Mouse (Mus musculus) forebrain, embryonic 12.5 days (tissue): ENCODE data around the gene Evc2. TPM values are rescaled to one million over a fixed set of nuclear protein-coding genes. Genes with fewer than 3 reads are reported as not detected.

ENCODE experiments used
- ATAC-seq: fragments of 200-750 bp; cut with Nextera tagmentation; 2 replicates; pipeline ENCODE4 v1.8.0; 2017; ENCODE audit warnings: moderate TSS enrichment; ENCODE audit not compliant: low FRiP score
- H3K27ac ChIP-seq: fragments of 300-500 bp; sonication (generic); 2 replicates; pipeline ENCODE4 v1.5.1; 2016; ENCODE audit warnings: mild to moderate bottlenecking
- H3K27me3 ChIP-seq: fragments of 300-500 bp; sonication (generic); 2 replicates; pipeline ENCODE4 v1.6.1; 2016; ENCODE audit warnings: mild to moderate bottlenecking
- H3K36me3 ChIP-seq: fragments of 300-500 bp; sonication (generic); replicated peaks from 2 replicates; pipeline ENCODE4 v1.6.1; 2016; ENCODE audit warnings: mild to moderate bottlenecking
- H3K4me1 ChIP-seq: fragments of 300-500 bp; sonication (generic); 2 replicates; pipeline ENCODE4 v1.6.1; 2016
- H3K4me2 ChIP-seq: fragments of 300-500 bp; sonication (generic); 2 replicates; pipeline ENCODE4 v1.6.1; 2016; ENCODE audit warnings: mild to moderate bottlenecking, moderate library complexity
- H3K4me3 ChIP-seq: fragments of 300-500 bp; sonication (generic); replicated peaks from 2 replicates; pipeline ENCODE4 v1.5.1; 2016; ENCODE audit warnings: mild to moderate bottlenecking
- H3K9ac ChIP-seq: fragments of 300-500 bp; sonication (generic); 2 replicates; pipeline ENCODE4 v1.6.1; 2016; ENCODE audit warnings: mild to moderate bottlenecking
- H3K9me3 ChIP-seq: fragments of 300-500 bp; sonication (generic); 2 replicates; pipeline ENCODE4 v1.6.1; 2016
- WGBS: fragments of 180-500 bp; shearing (Covaris S2); methylation state at CpG from one replicate; pipeline ENCODE4 v1.1.7; 2016; 5-methylcytosine and 5-hydroxymethylcytosine counted together
- polyA plus RNA-seq: library from polyadenylated mRNA; unstranded; fragments of >200 nt; fragmentation: Nextera tagmentation; extraction: Ambion mirVana; gene quantifications from 2 replicates; pipeline ENCODE4 v1.2.1, GENCODE M21; 2016

Gene Evc2
- polyA plus RNA-seq, 1 experiment from 2014 or later: 15.4 TPM

DNA sequence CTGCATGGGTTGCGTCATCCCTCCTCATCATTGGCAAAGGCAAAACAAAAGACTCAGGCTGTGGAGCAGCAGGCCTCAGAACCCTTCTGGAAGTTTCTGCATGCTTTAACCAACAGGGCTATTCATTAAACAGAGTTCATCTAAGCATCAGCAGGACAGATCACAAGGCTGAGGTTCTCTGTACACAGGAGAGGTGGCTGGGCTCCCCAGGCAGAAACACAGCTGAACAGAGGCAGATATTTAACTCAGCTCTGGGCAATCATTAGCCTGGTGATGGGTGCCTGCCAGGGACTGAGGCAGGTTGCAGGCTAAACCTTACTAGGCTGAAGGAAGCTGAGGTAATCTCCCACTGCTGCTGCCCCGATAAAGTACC lies 7.2 kb upstream of the Evc2 start:
- Histone ChIP-seq H3K9ac (no peak overlapping the region), H3K4me1 (peaks cover 15% of the 10 kb centered on the region), H3K27ac (no peak overlapping the region), H3K36me3 (peaks cover 48% of the 10 kb centered on the region), H3K4me2 (no peak overlapping the region), H3K9me3 (no peaks in the 10 kb centered on the region), H3K4me3 (no peak overlapping the region), H3K27me3 (0 out of 2 replicates have a peak, but pooled peaks cover 4% of the 10 kb centered on the region)
- 91% methylated on average over 2 of the region's 2 CpGs for WGBS
- ATAC-seq: no peak

DNA sequence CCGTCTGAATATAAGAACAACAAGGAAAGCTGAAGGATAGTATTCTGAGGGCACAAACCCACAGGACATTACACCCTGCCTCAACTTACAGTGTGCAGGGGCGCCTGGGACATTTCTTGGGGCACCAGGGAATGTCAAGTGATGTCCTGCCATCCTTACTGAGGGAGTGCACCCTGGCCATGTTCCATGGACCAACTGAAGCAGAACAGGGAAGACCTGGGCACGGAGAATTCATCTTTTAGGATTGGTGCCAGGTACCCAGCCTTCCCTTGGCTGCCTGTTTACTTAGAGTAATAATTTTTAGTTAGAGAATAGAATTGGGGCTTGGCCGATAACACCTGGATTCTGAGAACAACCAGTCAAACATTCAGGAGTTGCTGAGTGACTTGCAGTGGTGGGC lies 6.2 kb upstream of the Evc2 start:
- H3K27me3 ChIP-seq: 0 out of 2 replicates have a peak, but pooled peaks cover 4% of the 10 kb centered on the region
- no peak overlapping the region for H3K4me2 ChIP-seq
- H3K9me3 ChIP-seq: no peaks in the 10 kb centered on the region
- peaks cover 24% of the 10 kb centered on the region for H3K4me1 ChIP-seq
- H3K4me3 ChIP-seq: no peak overlapping the region
- ATAC-seq: no peak
- no peak overlapping the region for H3K27ac ChIP-seq
- H3K36me3 ChIP-seq: peaks cover 39% of the 10 kb centered on the region
- WGBS: 77% methylated on average over 4 of the region's 4 CpGs
- H3K9ac ChIP-seq: no peak overlapping the region

DNA sequence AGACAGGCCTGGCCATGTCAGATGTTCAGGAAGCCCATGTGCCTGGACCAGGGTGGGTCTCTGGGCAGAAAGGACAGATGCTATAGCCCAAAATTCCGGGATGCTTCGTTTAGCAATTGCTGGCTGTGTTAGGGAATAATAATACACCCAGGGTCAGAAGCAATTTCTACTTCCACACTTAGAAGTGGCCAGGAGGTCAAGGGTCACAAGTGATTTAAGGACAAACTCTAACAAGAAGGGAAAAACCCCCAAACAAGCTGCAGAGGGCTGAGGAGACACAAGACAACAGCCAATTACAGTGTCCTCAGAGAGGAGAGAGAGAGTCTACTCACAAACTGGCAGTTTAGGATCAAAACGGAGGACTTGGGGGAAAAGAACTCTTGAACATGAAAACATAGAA lies 3.2 kb upstream of the Evc2 start:
- Histone ChIP-seq H3K4me2 (0 out of 2 replicates have a peak overlapping the region, but pooled peaks have one; percentile 87), H3K36me3 (peaks cover 21% of the 10 kb centered on the region), H3K4me1 (peaks cover 48% of the 10 kb centered on the region), H3K27ac (no peak overlapping the region), H3K9me3 (no peaks in the 10 kb centered on the region), H3K27me3 (peaks cover 13% of the 10 kb centered on the region), H3K4me3 (no peak overlapping the region), H3K9ac (no peak overlapping the region)
- 61% methylated on average over 3 of the region's 3 CpGs for WGBS
- ATAC-seq: no peak

DNA sequence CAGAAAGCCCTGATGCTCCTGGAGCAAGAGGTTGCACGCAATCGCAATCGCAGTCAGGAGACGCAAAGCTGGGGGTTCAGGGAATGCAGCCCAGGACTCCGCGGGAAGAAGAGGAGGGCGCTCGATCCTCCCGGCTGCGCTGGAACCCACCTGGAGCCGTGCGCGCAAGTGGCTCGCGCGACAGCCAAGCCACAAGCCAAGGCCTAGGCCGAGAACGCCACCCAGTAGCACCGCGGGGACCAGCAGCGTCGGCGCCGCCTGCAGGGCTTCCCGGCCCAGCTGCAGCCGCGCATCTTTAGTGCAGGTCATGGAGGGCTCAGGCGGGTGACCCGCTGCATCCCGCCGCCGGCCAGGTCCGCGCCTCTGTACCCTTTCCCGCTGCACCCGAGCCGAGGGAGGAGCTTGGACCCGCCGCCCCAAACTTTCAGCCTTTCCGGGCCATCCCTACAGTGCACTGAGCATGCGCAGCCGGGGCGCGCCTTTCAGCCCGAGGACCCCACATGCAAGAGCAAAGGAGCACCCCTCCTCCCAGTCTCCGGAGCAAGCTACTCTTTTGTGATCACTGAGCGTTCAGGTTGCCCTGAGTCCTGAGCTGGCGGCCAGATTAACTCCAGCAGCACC lies 1.7 kb upstream of the Evc2 start, which contains the start of gene Evc:
Evc (minus strand) TSS at position 410 of the 621 bp plus-strand sequence.
- peak within 1 kb of the TSS; percentile 59 for H3K27ac ChIP-seq
- no peaks in the 10 kb centered on the region for H3K9me3 ChIP-seq
- peak within 1 kb of the TSS; percentile 70 for H3K4me3 ChIP-seq
- peak; percentile 82 for ATAC-seq
- H3K36me3 ChIP-seq: peaks cover 11% of the 10 kb centered on the region
- WGBS: under 1% methylated on average over 46 of the region's 48 CpGs
- peaks cover 48% of the 10 kb centered on the region for H3K4me1 ChIP-seq
- peak within 1 kb of the TSS; percentile 77 for H3K9ac ChIP-seq
- peaks cover 13% of the 10 kb centered on the region for H3K27me3 ChIP-seq
- H3K4me2 ChIP-seq: peak within 1 kb of the TSS; percentile 87

DNA sequence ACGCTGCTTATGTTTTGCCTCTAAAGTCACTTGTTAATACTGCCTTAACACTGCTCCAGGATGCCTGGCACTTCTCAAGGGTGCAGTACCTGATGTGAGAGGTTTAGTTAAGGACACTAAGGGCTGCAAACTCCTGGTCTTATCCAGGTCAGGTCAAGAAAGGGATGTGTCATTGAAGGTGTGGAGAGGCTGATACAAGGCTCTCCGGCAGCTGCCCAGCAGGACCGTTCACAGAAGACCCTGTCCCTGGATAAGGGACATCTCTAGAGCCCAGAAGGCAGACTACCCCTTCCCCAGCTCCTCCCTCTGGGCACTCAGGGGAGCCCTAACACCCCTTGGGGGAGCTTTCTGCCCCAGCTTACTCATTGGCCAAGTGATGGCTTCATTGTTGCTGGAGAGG lies 603 bp upstream of the Evc2 start:
- Histone ChIP-seq H3K27me3 (peaks cover 13% of the 10 kb centered on the region), H3K4me2 (peak overlapping the region; percentile 87), H3K4me3 (peak overlapping the region; percentile 51; the same call in 1 of the 2 replicates), H3K27ac (peak overlapping the region; percentile 21; the same call in 1 of the 2 replicates), H3K9ac (peak overlapping the region; percentile 59), H3K4me1 (peaks cover 48% of the 10 kb centered on the region), H3K36me3 (0 out of 2 replicates have a peak, but pooled peaks cover 4% of the 10 kb centered on the region), H3K9me3 (no peaks in the 10 kb centered on the region)
- WGBS: 46% methylated on average over 3 of the region's 3 CpGs
- no peak for ATAC-seq

DNA sequence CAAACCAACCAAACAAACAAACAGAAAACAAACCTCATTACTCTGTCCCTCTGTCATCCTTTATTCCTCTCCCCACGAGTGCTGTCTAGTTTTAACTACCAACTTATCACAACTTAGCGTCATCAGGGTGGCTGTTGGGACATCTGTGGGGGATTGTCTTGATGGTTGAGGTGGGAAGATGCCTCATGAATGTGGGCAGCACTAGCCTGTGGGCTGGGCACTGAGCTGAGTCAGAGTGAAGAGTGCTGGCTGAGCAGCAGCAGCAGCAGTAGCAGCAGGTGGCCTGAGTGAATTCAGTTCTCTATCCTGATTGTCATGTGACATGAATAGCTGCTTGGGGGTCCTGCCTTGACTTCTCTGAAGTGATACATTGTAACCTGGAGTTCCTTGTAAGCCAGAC lies 5.7 kb downstream of the Evc2 start:
- Histone ChIP-seq H3K4me2 (no peak overlapping the region), H3K4me3 (no peak overlapping the region), H3K9me3 (no peaks in the 10 kb centered on the region), H3K4me1 (peaks cover 5% of the 10 kb centered on the region; the same call in 1 of the 2 replicates), H3K36me3 (peaks cover 11% of the 10 kb centered on the region), H3K27me3 (no peaks in the 10 kb centered on the region), H3K27ac (no peak overlapping the region), H3K9ac (no peak overlapping the region)
- no peak for ATAC-seq
- WGBS: 88% methylated on average over 2 of the region's 2 CpGs

DNA sequence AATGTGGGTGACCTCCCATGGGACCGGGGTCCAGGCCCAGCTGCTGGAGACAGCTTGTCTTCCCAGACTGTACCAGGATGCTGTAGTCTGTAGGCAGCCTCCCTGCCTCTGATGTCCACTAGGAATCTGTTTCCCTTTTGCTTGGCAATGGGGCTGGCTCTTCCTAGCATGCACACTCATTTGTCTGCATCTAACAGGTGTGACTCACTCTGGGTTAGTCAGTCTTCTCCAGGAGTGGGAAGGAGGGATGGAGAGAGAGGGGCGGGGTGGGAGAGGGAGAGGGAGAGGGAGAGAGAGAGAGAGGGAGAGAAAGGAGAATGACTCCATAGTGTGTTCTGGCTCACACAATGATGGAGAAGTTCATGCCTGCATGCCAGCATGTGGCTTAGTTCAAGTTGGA lies 13.5 kb downstream of the Evc2 start:
- Histone ChIP-seq H3K4me2 (no peak overlapping the region), H3K4me1 (peaks cover 9% of the 10 kb centered on the region; the same call in 1 of the 2 replicates), H3K27ac (no peak overlapping the region), H3K9me3 (no peaks in the 10 kb centered on the region), H3K9ac (no peak overlapping the region), H3K36me3 (peaks cover 44% of the 10 kb centered on the region), H3K27me3 (no peaks in the 10 kb centered on the region), H3K4me3 (no peak overlapping the region)
- 93% methylated on average over 2 of the region's 2 CpGs for WGBS
- ATAC-seq: no peak

DNA sequence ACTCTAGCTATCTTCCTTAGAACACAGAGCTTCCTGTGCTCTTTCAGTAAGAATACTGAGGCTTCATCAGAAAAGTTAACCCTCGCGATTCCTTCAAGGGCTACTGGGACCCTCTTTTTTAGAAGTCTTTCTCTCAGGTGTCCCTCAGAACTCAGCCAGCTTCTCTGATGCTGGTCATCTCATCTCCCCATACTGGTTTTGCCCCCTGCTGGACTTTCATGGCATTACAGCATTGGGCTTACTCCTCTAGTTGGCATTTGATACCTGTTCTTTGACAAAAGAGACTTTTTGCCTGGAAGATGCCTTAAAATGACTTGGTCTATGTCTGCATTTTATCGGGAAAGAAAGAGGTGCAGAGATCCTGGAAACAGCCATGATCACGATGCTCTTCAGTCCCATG lies 16.1 kb downstream of the Evc2 start:
- Histone ChIP-seq H3K27me3 (no peaks in the 10 kb centered on the region), H3K9ac (no peak overlapping the region), H3K9me3 (no peaks in the 10 kb centered on the region), H3K4me1 (peaks cover 9% of the 10 kb centered on the region; the same call in 1 of the 2 replicates), H3K4me3 (no peak overlapping the region), H3K36me3 (peaks cover 37% of the 10 kb centered on the region), H3K27ac (no peak overlapping the region), H3K4me2 (no peak overlapping the region)
- 78% methylated on average over 4 of the region's 4 CpGs for WGBS
- no peak for ATAC-seq

DNA sequence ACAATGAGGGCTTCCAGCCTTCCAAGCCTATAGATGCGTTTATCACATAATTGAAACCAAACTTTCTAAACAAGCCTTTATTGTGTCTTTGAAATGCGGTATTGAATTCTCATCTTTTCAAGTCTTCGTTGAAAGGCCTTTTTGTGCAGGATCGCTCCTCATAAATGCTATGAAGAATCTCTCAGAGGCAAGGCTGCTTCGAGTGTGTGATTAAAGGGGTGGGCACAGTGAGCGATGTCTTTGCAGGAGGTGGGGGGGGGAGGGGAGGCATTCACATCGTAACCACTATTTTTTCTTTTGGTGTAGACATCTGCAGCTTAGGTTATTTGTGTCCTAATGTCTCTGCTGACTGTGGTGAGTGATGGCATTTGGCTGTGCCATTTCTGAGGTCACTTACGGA lies 17.7 kb downstream of the Evc2 start:
- peaks cover 25% of the 10 kb centered on the region for H3K36me3 ChIP-seq

DNA sequence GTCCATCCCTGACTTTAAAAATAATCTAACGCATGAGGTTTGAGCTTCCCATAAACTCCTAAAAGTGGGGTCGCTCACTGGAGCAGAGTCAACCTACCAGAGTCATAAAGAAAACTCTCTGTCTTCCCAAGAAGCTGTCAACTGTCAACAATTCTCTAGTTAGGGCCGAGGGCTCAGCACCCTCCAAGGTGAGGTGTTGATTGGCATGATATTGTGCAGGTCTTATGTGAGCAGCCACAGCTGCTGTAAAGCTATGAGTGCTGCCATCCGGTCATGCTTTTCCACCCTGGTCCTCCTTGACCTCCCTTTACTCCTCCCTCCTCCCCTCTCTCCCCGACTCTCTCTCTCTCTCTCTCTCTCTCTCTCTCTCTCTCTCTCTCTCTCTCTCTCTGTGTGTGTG lies 24.3 kb downstream of the Evc2 start:
- no peak overlapping the region for H3K9ac ChIP-seq
- WGBS: 85% methylated on average over 5 of the region's 5 CpGs
- 0 out of 2 replicates have a peak, but pooled peaks cover 10% of the 10 kb centered on the region for H3K36me3 ChIP-seq
- no peaks in the 10 kb centered on the region for H3K27me3 ChIP-seq
- no peak overlapping the region for H3K27ac ChIP-seq
- ATAC-seq: no peak
- no peaks in the 10 kb centered on the region for H3K9me3 ChIP-seq
- H3K4me1 ChIP-seq: no peaks in the 10 kb centered on the region
- H3K4me2 ChIP-seq: no peak overlapping the region
- no peak overlapping the region for H3K4me3 ChIP-seq

More for the DNA sequence above, 17.7 kb downstream of the Evc2 start:
- H3K27me3 ChIP-seq: no peaks in the 10 kb centered on the region
- H3K4me3 ChIP-seq: no peak overlapping the region
- H3K4me2 ChIP-seq: no peak overlapping the region
- WGBS: 34% methylated on average over 8 of the region's 8 CpGs
- peaks cover 9% of the 10 kb centered on the region; the same call in 1 of the 2 replicates for H3K4me1 ChIP-seq
- no peak overlapping the region for H3K9ac ChIP-seq
- no peaks in the 10 kb centered on the region for H3K9me3 ChIP-seq
- H3K27ac ChIP-seq: no peak overlapping the region
- no peak for ATAC-seq

DNA sequence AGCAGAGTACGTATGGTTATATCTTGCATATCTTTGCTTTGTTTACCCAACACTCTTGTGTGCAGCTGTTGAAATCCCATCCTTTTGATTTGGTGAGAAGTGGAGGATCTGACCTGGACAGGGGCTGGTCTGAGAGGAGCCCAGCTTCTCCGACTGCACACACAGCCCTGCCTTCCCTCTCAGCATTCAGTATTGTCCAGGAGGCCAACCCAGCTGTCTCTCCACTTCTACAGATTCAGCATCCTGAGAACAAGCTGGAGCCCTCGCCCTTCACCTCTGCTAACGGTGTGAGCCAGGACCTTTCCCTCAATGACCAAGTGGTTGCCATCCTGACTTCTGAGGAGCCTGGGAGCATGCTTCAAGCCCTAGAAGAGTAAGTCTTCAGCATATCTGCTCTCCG lies 25.0 kb downstream of the Evc2 start:
- 0 out of 2 replicates have a peak, but pooled peaks cover 10% of the 10 kb centered on the region for H3K36me3 ChIP-seq
- H3K9ac ChIP-seq: no peak overlapping the region
- H3K9me3 ChIP-seq: no peaks in the 10 kb centered on the region
- H3K27me3 ChIP-seq: no peaks in the 10 kb centered on the region
- no peak overlapping the region for H3K27ac ChIP-seq
- H3K4me1 ChIP-seq: no peaks in the 10 kb centered on the region
- no peak overlapping the region for H3K4me3 ChIP-seq
- 91% methylated on average over 5 of the region's 5 CpGs for WGBS
- H3K4me2 ChIP-seq: no peak overlapping the region
- no peak for ATAC-seq

DNA sequence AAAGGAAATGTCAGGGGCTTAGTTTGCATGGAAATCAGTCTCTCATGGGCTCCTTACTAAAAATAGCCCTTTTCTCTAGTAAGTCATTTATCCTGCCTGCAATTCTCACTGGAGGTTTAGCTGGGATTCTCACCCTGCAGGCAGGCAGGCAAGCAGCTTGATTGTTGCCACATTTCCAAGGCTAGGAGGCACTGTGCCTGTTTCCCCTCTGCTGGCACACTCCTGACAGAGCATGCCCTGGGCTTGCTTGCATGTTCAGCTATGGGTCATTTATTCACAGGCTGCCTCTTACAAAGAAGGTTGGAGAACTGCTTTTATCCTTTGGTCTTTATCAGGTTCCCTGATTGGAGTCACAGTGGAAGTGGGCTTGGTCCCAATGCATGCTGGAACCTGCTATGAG lies 27.5 kb downstream of the Evc2 start:
- no peaks in the 10 kb centered on the region for H3K4me1 ChIP-seq
- no peak overlapping the region for H3K4me3 ChIP-seq
- H3K27ac ChIP-seq: 0 out of 2 replicates have a peak overlapping the region, but pooled peaks have one; percentile 42
- no peak overlapping the region for H3K4me2 ChIP-seq
- H3K9me3 ChIP-seq: no peaks in the 10 kb centered on the region
- no peaks in the 10 kb centered on the region for H3K27me3 ChIP-seq
- no peak for ATAC-seq
- H3K9ac ChIP-seq: no peak overlapping the region
- H3K36me3 ChIP-seq: 0 out of 2 replicates have a peak, but pooled peaks cover 8% of the 10 kb centered on the region

DNA sequence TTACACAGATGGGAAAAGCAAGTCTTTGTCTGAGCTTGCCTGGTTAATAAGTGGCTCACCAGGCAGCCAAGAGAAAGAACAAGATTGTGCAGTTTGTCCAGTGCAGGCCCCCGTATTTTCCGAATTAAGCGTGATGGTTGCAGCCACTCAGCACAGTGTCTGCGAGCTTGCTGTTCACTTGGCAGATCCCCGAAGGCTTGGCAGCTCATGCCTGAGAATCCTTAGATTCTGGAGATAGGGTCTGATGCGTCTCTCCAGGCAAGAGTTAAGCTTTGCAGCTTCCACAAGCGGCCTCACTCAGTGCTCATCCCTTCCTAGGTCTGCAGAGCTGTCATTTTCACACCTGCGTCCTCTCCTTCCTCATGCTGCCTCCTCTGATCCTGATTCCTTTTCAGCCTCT lies 30.5 kb downstream of the Evc2 start:
- no peak for ATAC-seq
- Histone ChIP-seq H3K4me3 (no peak overlapping the region), H3K36me3 (peaks cover 24% of the 10 kb centered on the region), H3K9ac (no peak overlapping the region), H3K9me3 (no peaks in the 10 kb centered on the region), H3K4me1 (no peaks in the 10 kb centered on the region), H3K4me2 (no peak overlapping the region), H3K27me3 (no peaks in the 10 kb centered on the region), H3K27ac (no peak overlapping the region)
- WGBS: 94% methylated on average over 8 of the region's 8 CpGs
